Mouse (Mus musculus): ENCODE measurements at regions not wholly inside any gene's neighbourhood (a gene's known extent, or its start where the extent isn't known, plus 50 kb on each side); places are given as distances from the start of the nearest gene placed in this dataset.

DNA sequence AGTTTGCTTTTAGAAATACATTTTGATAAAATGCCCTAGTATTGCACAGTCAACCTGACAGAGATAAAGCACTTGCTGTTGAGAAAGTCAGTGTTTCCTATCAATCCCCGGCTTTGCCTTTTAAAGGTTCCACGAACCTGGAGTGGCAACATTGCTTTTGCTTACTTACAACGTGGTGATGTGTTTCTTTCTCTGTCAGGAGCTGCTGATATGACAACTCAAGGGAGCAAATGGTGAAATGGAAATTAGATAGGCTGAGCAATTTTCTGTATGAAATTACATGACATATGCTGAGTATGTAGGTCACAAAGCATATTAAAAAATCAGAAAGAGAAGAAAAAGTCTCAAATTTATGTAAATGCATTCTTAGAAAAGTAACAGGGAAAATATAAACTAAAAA lies 336.8 kb downstream of the 1700017N19Rik start:
- DNase-seq, result no peak

DNA sequence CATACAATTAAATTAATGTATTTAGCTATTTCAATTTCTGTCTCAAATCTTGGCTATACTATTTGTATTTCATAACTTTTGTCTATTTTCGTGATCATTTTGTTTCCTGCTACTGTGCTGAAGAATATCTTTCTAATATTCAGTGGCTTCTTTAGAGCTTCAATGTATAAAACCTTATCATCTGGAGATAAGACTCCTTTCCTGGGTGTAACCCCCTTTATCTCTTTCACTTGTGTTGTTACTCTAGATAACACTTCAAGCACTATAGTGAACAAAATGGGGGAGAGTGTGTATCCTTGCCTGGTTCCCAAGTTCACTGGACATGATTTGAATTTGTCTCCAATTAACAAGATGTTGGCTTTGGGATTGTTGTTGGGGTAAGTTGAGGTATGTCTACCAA lies 341.5 kb downstream of the 1700017N19Rik start:
- no peak for DNase-seq

- no peak for DNase-seq
Observed at GRCm38 (mm10) chr10:100958371-100958770, 368.1 kb downstream of the 1700017N19Rik start.

- DNase-seq, result no peak
Observed at GRCm38 (mm10) chr10:101003469-101003868, 413.2 kb downstream of the 1700017N19Rik start.

DNA sequence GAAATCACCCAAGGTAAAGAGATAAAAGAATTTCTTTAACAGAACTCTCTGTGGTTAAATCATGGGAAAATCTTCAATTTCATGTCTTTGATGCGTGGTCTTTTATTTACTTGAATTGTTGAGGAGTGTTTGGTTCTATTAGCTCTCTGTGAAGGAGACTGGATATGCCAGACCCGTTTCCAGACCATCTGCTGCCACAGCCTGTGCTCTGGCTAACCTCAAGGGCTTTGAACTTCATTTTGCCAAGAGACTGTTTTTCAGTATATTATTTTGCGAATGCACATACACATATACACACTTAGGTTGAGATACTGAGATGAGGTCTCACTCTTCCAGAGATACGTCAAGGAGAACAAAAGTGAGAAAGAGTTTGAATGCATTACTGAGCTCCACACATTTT lies 414.4 kb downstream of the 1700017N19Rik start:
- no peak for DNase-seq

- no peak for DNase-seq
Observed at GRCm38 (mm10) chr10:101015416-101015815, 425.1 kb downstream of the 1700017N19Rik start.

GRCm38 (mm10) chr10:101038630-101039029 lies 448.3 kb downstream of the 1700017N19Rik start:
- no peak for DNase-seq

DNA sequence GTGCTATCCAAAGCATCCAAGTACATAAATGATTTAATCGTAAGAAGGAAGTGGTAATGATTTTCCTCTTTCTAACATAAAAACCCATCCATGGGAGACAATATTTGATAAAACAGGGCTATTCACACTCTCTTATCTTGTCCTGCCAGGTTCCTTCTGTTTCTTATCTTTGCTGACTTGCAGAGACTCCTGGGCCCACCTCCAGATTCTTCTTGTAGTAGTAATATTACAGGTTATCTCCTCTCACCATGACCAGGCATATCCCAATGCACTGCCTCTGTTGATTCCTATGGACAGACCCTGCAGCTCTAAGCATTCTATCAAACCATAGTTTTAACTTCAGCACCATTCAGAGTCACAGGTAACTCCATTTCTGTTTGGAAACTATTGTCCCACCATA lies 448.8 kb downstream of the 1700017N19Rik start:
- no peak for DNase-seq
